Mouse (Mus musculus) cerebellum, postnatal 25 days (tissue): ENCODE measurements around the gene Mxi1.

ENCODE experiments used
- DNase-seq, 2 experiments: peaks; one replicate each; pipeline ENCODE4 v3.0.0; 2021; ENCODE audit warnings: mixed read lengths in 2 of 2

Gene Mxi1

DNA sequence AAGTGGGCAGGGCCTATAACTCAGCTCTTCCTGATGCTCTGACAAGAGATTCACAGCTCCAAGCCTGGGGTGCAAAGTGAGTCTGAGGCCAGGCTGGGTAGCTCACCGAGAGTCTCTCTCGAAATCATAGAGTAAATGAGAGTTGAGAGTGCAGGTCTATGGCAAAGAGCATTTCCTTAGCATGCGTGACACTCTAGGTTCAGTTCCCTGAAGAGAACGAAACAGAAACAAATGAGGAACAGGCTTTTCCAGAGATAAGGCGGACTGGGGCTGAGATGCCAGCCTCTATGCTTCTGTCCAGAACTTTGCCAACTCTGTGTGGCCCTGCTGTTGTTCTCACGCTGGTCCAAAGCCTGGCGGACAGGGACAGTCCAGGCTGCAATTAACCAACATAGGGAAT is 6.9 kb upstream of the Mxi1 start:
- DNase-seq = no peak

DNA sequence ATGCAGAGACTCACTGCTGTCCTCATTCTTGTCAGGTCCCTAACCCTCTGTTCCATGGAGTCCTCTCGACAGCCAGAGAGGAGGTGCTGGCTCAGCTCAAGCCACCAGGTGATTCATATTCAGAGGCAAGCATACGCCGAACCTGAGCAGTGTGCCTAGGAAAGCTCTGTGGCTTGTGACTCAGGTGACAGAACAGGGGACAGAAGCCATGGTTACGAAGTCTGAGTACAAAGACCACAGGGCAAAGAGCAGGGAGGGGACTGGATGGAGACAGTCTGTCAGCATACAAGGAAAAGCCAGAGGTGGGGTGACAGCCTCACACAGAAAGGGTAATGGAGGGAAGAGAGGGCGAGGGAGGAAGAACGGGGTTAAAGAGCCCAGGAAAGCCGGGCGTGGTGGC is 4.7 kb upstream of the Mxi1 start:
- DNase-seq = no peak

- DNase-seq = no peak
Observed at GRCm38 (mm10) chr19:53306706-53307105, 3.6 kb upstream of the Mxi1 start.

DNA sequence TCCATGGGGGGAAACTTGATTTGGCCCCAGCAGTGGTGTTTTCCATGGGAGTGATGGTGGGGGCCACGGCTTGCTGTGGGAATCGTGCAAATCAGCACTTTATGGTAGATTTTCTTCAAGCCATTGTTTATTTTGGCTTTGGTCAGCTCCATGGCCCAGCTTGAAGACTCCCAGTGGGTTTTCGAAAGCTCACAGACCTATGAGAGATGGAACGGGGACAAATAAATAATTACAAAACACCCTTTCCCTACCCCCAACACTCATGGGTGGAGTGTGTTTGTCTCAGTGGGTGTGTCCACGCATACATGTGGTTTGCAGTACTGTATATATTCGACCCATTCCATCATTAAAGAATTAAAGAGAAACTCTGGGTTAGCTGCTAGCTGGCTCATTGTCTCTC is 3.1 kb upstream of the Mxi1 start:
- DNase-seq = no peak

DNA sequence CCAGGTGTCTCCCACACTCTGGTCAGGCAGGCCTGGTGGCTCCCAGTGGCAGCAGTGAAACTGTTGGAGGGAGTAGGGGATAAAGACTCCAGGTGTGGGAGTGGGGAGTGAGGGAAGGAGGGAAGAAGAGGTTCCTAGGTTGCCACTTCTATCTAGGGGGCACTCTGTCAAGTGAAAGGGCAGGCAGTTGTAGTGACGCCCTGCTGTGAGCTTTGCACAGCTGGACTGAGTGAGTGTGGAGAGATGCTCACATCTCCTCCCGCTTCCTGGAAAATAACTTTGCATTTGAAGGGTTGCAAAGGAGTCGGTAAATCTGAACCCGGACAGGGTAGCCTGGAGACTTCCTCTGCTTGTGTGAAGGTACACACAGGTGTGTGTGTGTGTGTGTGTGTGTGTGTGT is 687 bp upstream of the Mxi1 start:
- DNase-seq = no peak

- DNase-seq = peak; percentile 67 to 70
Observed at GRCm38 (mm10) chr19:53310771-53311523, 629 bp downstream of the Mxi1 start.

DNA sequence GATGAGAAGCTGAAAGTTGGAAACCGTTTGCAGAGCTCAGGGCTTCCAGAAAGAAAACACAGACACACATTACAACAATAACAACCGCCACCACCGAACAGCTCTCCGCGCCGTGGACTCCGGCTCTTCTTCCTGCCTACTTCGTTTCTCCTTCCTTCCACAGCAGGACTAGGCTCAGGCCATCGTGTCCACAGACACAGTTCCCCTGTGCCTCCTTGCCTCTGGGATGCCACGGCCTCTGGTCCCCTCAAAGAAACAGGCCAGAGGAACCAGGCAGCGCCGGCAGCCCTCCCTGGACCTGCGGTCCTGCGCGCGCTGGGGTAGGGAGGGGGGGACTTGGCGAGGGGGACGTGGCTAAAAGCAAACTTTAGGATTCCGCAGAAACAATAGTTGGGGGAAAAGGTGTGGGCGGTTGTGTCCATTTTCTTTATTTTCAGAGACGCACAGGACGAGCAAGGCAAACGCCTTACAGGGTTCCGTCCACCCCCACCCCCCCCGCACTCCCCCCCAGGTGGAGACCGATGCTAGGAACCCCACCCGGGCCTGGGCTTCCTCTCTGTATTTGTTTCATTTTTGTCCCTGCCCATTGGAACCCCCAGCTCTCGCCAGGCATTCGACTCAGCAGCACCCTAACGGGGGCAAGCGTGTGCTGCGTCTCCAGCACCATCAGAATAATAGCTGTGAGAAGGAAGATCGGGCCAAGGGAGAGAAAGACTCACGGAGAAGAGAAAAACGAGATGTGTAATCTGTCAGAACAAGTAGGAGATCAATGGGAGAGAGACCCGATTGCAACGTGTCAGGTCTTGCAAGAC is 1.4 kb downstream of the Mxi1 start:
- DNase-seq = peak; percentile 67 to 71

GRCm38 (mm10) chr19:53312336-53312871 is 2.1 kb downstream of the Mxi1 start:
- DNase-seq = peak; percentile 74 to 76

DNA sequence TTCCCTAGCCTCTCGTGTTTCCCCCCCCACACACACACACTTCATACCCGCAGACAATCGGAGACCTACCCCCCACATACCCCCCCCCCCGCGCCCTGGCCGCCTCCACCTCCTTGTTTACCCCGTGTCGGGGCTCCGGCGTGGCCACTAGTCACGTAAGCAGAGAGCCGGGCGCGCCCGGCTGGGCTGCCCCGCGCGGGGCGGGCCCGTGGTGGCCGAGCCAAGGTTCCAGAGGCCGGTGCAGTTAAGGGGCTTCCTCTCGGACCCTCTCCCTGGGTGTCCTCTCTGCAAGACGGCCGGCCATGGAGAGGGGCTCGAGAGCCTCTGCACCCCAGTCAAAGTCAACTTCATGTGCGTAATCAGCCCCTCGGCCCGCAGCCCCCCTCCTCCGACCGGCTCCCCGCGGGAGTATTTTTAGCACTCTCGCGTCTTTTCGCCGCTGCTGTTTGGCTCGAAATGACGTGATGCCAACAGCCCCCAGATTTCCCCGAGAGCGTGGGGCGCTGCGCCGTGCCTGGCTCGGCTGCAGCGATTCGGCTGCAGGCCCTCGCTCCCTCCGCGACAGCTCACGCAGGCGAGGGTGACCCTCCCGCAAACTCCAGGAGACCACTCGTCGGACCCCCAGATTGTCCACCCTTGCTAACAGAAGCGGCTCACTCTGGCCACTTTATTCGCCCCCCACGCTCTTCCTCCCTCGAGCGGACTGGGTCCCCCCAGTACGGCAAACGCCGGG is 2.8 kb downstream of the Mxi1 start:
- DNase-seq = peak; percentile 79 to 80

DNA sequence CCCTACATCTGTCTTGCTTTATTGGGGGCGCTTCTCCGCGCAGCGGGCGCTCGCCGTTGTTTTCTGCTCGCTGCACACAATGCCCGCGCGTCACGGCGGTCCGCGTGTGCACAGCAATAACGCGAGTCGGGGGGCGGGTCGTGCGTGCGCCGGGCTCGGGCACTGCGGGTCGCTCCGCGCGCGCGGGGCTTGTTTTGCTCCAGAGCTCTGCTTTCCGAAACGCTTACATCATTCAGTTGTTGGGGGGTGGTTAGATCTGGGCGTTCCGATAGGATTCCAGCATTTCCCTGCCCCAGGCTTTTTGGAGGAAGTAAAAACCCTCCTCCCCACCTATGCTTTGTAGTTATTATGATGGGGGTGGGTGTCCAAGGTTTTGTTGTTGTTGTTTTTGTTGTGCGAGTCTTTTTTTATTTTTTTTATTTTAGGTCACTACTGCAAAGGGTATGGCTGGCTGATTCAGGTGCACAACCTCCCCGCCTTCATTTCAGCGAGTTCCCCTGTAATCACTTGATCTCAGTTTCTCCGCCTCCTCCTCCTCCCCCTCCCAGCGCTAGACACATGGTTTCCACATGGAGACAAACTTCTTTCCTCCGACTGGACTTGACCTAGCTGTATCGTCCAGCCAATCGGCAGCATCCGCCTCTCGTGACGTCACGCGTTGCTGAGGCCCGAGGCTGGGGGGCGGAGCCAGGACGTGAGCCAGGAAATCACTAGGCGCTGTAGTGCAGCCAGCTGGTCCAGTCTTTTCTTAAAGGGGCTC is 3.5 kb downstream of the Mxi1 start:
- DNase-seq = peak; percentile 100

GRCm38 (mm10) chr19:53314530-53315208 is 4.4 kb downstream of the Mxi1 start:
- no peak for DNase-seq

DNA sequence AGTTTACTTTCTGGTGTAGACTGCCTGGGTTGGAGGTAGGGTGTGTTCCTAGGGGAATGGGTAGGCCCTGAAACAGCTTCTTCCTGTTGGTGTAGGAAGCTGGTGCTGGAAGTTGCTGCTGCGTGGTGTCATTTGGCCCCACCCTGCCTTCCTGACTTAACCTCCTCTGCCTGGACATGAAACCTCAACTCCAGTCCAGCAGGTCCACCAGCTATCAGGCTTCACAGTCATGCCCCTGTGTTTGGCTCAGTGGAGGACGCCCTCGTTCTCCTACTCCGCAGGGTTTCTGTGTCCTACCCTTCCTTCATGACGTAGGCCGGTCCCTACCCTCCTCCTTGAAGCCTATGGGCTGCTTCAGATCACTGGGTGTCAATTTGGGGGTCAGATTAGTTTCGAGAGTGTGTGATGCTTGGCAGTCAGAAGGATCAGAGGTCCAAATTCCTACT is 4.9 kb downstream of the Mxi1 start:
- DNase-seq = no peak

DNA sequence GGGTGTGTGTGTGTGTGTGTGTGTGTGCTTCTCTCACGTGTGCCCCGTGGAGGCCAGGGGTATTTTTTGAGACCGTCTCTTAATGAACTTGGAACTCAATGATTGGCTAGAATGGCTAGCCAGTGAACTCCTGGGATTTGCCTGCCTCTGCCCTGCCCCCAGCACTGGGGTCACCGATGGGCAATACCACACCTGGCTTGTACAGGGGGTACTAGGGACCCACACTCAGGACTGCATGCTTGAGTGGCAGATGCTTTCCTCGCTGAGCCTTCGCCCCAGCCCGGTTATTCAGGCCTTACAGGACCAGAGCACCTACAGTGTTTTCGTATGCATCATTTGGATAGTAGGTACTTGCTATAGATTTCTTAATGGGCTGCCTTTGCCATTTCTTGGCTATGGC is 5.8 kb downstream of the Mxi1 start:
- no peak for DNase-seq

DNA sequence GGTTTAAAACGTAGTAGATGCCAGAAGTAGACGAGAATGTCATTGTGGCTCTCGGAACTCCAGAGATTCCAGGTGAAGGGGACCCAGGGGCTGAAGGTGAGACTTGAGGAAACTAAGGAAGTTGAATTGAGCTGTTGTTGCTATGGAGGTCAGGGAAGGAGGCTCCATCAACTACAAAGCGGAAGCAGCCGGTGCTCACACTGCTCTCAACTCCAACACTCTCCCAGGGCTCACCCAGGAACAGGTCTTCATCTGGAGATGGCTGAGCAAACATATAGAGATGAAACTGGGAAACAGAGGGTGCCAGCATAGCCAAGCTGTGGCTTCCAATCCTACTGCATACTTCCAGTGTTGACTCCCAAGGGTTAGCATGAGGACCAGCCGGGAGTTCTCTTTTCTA is 6.6 kb downstream of the Mxi1 start:
- no peak for DNase-seq

- no peak for DNase-seq
Observed at GRCm38 (mm10) chr19:53318143-53319132, 8.1 kb downstream of the Mxi1 start.

GRCm38 (mm10) chr19:53320264-53321110 is 10.2 kb downstream of the Mxi1 start:
- DNase-seq = no peak

- peak in 1 of 2 experiments; percentile 44 for DNase-seq
Observed at GRCm38 (mm10) chr19:53321273-53321672, 11.0 kb downstream of the Mxi1 start.

DNA sequence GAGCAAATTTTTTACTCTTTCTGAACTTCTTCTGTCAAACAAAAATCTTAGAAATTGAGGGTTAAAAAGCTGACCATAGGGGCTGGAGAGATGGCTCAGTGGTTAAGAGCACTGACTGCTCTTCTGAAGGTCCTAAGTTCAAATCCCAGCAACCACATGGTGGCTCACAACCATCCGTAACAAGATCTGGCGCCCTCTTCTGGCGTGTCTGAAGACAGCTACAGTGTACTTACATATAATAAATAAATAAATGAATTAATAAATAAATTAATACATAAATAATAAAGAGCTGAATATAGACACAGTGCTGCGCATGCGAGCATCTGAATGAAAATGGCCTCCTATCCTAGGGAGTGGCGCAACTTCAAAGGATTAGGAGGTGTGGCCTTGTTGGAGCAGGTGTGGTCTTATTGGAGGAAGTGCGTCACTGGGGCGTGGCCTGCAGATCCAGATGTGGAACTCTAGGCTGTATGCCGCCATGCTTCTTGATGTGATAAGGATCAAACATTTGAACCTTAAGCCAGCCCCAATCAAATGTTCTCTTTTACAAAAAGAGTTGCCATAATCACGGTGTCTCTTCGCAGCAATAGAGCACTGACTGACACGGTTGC is 12.2 kb downstream of the Mxi1 start:
- DNase-seq = no peak

DNA sequence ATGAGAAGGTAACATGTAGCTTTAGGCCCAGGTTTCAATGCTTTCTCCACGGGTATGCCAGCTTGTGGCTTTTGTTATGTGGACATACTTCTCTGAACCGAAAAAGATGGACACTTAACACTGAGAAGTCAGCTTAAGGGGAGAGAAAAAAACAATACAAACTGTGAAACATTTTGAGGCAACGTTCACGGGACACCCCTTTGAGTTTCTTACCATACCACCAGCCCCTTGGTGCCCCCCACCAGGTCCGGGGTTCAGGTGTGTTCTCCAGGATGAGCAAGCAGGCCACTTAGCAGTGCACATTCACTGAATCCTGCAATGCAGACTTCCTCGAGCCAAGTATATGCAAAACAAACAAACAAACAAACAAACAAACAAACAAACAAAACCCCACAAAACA is 14.5 kb downstream of the Mxi1 start:
- peak; percentile 47 to 55 for DNase-seq
